Mouse (Mus musculus): ENCODE measurements at regions not wholly inside any gene's neighbourhood (a gene's known extent, or its start where the extent isn't known, plus 50 kb on each side); places are given as distances from the start of the nearest gene placed in this dataset.

GRCm38 (mm10) chr1:182690323-182690722, 58.7 kb downstream of the Ccdc185 start:
- no peak for DNase-seq (ENCODE audit: low spot score in 2 of 2)

- DNase-seq (ENCODE audit: low spot score in 2 of 2): no peak
Measured at GRCm38 (mm10) chr1:182689741-182690140, 59.2 kb downstream of the Ccdc185 start.

- no peak for DNase-seq (ENCODE audit: low spot score in 2 of 2)
Measured at GRCm38 (mm10) chr1:182687146-182687545, 61.8 kb downstream of the Ccdc185 start.

- no peak for DNase-seq (ENCODE audit: low spot score in 2 of 2)
Measured at GRCm38 (mm10) chr1:182686231-182686630, 62.7 kb downstream of the Ccdc185 start.

- DNase-seq (ENCODE audit: low spot score in 2 of 2): peak in 1 of 2 experiments; percentile 55
Measured at GRCm38 (mm10) chr1:182682591-182683252, 66.3 kb downstream of the Ccdc185 start.

All from gastrocnemius, postnatal 4 days (tissue).